Mouse (Mus musculus): Measurements from ENCODE around the gene Rhox13. TPM values are rescaled to one million over a fixed set of nuclear protein-coding genes. Genes with fewer than 3 reads are reported as not detected.

Rhox13 gene
- polyA plus RNA-seq, 1 experiment from 2014 or later, result not detected

- Histone ChIP-seq H3K36me3 (ENCODE audit: insufficient read depth) (no peaks in the 10 kb centered on the region), H3K4me1 (ENCODE audit: insufficient read depth) (no peaks in the 10 kb centered on the region), H3K4me3 (ENCODE audit: low read depth, low read length) (no peak overlapping the region), H3K9ac (no peak overlapping the region), H3K9me3 (ENCODE audit: low read depth, low read length) (no peaks in the 10 kb centered on the region), H3K27ac (ENCODE audit: low read depth) (no peak overlapping the region), H3K27me3 (ENCODE audit: insufficient read depth, low read length) (no peaks in the 10 kb centered on the region), H3K4me2 (no peak overlapping the region)
- no peak for TF ChIP-seq CTCF (IDR thresholded peaks at IDR 0.05; ENCODE audit: low read depth)
- no peak for ATAC-seq (ENCODE audit: insufficient read depth)
- DNase-seq, result no peak
- 72% methylated on average over 9 of the region's 9 CpGs for WGBS
These were observed 45.0 kb downstream of the Rhox13 start for GRCm38 (mm10) chrX:38166064-38166463.

- WGBS, result 72% methylated on average over 4 of the region's 4 CpGs
- H3K27ac ChIP-seq (ENCODE audit: low read depth), result no peak overlapping the region
- no peak overlapping the region for H3K4me3 ChIP-seq (ENCODE audit: low read depth, low read length)
- no peaks in the 10 kb centered on the region for H3K9me3 ChIP-seq (ENCODE audit: low read depth, low read length)
- no peaks in the 10 kb centered on the region for H3K27me3 ChIP-seq (ENCODE audit: insufficient read depth, low read length)
- DNase-seq (no peak), ATAC-seq (ENCODE audit: insufficient read depth) (no peak)
- TF ChIP-seq CTCF (IDR thresholded peaks at IDR 0.05; ENCODE audit: low read depth), result peak; percentile 13; the same call in 1 of the 2 replicates
- H3K9ac ChIP-seq, result no peak overlapping the region
- H3K4me1 ChIP-seq (ENCODE audit: insufficient read depth), result no peaks in the 10 kb centered on the region
- H3K36me3 ChIP-seq (ENCODE audit: insufficient read depth), result no peaks in the 10 kb centered on the region
- no peak overlapping the region for H3K4me2 ChIP-seq
These were observed 45.6 kb downstream of the Rhox13 start for GRCm38 (mm10) chrX:38166592-38166991.

Other genes with a start within 250 kb of the Rhox13 start
- not detected in 2 replicates for gene Rhox8, start 242.3 kb upstream of the Rhox13 start, polyA plus RNA-seq (2014; fragmentation: Nextera tagmentation; extraction: Ambion mirVana)
- gene Rhox7b, start 224.0 kb upstream of the Rhox13 start, polyA plus RNA-seq (2014; fragmentation: Nextera tagmentation; extraction: Ambion mirVana), result not detected in 2 replicates
- not detected in 2 replicates for gene Rhox9, start 219.4 kb upstream of the Rhox13 start, polyA plus RNA-seq (2014; fragmentation: Nextera tagmentation; extraction: Ambion mirVana)
- not detected in 2 replicates for gene Btg1-ps1, start 102.4 kb upstream of the Rhox13 start, polyA plus RNA-seq (2014; fragmentation: Nextera tagmentation; extraction: Ambion mirVana)
- gene Btg1-ps2, start 78.1 kb upstream of the Rhox13 start, polyA plus RNA-seq (2014; fragmentation: Nextera tagmentation; extraction: Ambion mirVana), result not detected in 2 replicates
- gene Rhox10, start 54.7 kb upstream of the Rhox13 start, polyA plus RNA-seq (2014; fragmentation: Nextera tagmentation; extraction: Ambion mirVana), result not detected in 2 replicates
- gene Rhox11, start 36.1 kb upstream of the Rhox13 start, polyA plus RNA-seq (2014; fragmentation: Nextera tagmentation; extraction: Ambion mirVana), result not detected in 2 replicates
- gene Rhox12, start 10.3 kb upstream of the Rhox13 start, polyA plus RNA-seq (2014; fragmentation: Nextera tagmentation; extraction: Ambion mirVana), result not detected in 2 replicates
- 5.6 and 6.0 TPM in 2 replicates for gene Zbtb33, start 68.6 kb downstream of the Rhox13 start, polyA plus RNA-seq (2014; fragmentation: Nextera tagmentation; extraction: Ambion mirVana)
- 23.3 and 26.0 TPM in 2 replicates for gene Tmem255a, start 131.2 kb downstream of the Rhox13 start, polyA plus RNA-seq (2014; fragmentation: Nextera tagmentation; extraction: Ambion mirVana)
- not detected in 2 replicates for gene Atp1b4, start 195.0 kb downstream of the Rhox13 start, polyA plus RNA-seq (2014; fragmentation: Nextera tagmentation; extraction: Ambion mirVana)

All from lung, embryonic 14.5 days (tissue).